Mouse (Mus musculus): Measurements from ENCODE around the gene Eipr1.

DNA sequence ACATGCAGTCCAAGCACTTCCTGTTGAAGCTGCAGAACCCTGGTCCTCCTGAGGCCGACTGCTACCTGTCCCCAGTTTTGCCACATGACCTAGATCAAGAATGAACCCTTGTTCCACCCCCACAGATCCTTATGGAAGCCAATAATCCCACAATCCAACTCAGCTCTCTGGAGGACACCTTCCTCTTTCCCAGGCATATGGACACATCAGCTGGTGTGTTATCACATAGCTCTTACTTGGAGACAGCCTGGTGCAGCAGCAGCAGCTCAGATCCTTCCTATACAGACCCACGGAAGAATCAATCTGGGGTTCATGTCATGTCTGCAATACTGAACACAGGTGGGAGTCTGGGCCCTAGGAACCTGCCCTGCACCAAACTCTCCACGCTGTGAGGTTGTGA lies 145.0 kb downstream of the Eipr1 start:
- no peak for TF ChIP-seq CTCF (IDR thresholded peaks at IDR 0.05; ENCODE audit: extremely low read depth, insufficient read depth, insufficient read length, insufficient replicate concordance)
- TF ChIP-seq POLR2A (IDR thresholded peaks at IDR 0.05; ENCODE audit: low read depth, low read length), result no peak
